Mouse (Mus musculus): ENCODE data around the gene Sp7. TPM values are rescaled to one million over a fixed set of nuclear protein-coding genes. Genes with fewer than 3 reads are reported as not detected.

Sp7 gene
- polyA plus RNA-seq, 1 experiment: not detected

DNA sequence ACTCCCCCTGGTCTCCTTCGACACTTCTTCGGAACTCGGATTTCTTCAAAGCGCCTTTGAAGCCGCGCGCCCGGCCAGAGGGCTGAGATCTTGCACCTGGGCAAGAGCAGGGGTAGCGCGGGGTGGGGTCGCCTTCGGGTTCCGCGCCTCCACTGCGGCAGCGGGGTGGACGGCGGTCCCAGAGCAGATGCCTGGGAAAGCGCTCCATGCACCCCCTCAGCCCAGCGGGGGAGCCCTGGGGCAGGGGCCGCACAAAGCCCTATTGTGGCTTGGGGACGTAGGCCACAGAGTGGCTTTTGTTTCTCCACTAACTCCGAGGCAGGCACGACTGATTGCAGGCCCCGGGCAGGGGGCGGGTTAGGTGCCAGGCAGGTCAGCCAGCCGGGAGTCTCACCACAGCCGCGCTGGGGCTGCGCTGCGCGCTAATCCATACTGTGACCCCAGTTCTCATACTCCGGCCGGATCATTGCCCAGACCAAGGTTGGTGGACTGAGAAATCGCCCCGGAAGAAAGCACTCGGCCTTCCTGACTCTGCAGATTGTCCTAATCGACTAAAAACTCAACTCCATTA lies 11.0 kb downstream of the Sp7 start:
- no peak for TF ChIP-seq CTCF (IDR thresholded peaks at IDR 0.05; ENCODE audit: extremely low read depth, insufficient read length, insufficient replicate concordance, low read depth, low read length)
- TF ChIP-seq POLR2A (IDR thresholded peaks at IDR 0.05; ENCODE audit: low read depth, low read length): no peak
- H3K36me3 ChIP-seq (ENCODE audit: control insufficient read depth, insufficient read depth, low read length): no peaks in the 10 kb centered on the region
- H3K27ac ChIP-seq (ENCODE audit: insufficient read depth, low read depth, low read length): no peak overlapping the region
- 17% methylated on average over 38 of the region's 38 CpGs for WGBS
- peak overlapping the region; percentile 55 for H3K4me3 ChIP-seq (ENCODE audit: low read depth, low read length)
- H3K27me3 ChIP-seq (ENCODE audit: control insufficient read depth, insufficient read depth, low read length): peaks cover 34% of the 10 kb centered on the region
- H3K4me1 ChIP-seq (ENCODE audit: control insufficient read depth, insufficient read depth, insufficient read length, low read length): peaks cover 9% of the 10 kb centered on the region; the same call in 1 of the 2 replicates

DNA sequence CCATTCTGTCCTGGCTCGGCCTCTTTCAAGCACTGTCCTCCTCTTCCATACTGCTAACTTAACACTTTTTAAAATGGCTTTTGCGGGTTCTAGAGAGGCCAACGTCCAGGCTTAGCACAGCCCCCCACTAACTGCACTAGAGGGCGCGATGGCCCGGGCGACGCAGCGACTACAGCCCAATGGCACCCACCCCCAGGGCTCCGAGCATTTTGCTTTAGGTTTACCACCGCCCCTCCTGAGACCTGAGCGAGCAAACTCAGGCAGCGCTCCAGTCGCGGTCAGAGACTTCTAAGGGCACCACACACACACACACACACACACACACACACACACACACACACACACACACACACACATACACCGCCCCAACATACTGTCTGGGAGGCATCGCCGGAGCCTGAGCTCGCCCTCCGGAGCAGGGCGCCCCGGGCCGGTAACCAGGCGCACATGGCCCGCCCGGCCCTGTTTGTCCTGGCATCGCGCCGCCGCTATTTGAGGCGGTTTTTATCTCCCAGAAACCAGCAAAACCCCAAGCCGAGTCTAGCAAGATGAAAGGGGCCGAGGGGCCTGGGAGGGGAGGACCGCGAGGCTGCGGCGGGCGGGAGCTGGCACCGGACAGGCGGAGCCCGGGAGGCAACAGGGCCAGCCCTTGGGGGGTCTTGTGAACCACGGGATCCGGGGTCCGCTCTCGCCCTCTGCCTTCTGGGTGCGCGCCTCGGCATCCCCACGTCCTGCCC lies 11.7 kb downstream of the Sp7 start:
- Histone ChIP-seq H3K4me1 (ENCODE audit: control insufficient read depth, insufficient read depth, insufficient read length, low read length) (peaks cover 9% of the 10 kb centered on the region; the same call in 1 of the 2 replicates), H3K27me3 (ENCODE audit: control insufficient read depth, insufficient read depth, low read length) (peaks cover 34% of the 10 kb centered on the region), H3K4me3 (ENCODE audit: low read depth, low read length) (peak overlapping the region; percentile 55), H3K27ac (ENCODE audit: insufficient read depth, low read depth, low read length) (no peak overlapping the region), H3K36me3 (ENCODE audit: control insufficient read depth, insufficient read depth, low read length) (no peaks in the 10 kb centered on the region)
- WGBS: under 1% methylated on average over 49 of the region's 49 CpGs
- TF ChIP-seq POLR2A (IDR thresholded peaks at IDR 0.05; ENCODE audit: low read depth, low read length) (no peak), CTCF (IDR thresholded peaks at IDR 0.05; ENCODE audit: extremely low read depth, insufficient read length, insufficient replicate concordance, low read depth, low read length) (no peak)

DNA sequence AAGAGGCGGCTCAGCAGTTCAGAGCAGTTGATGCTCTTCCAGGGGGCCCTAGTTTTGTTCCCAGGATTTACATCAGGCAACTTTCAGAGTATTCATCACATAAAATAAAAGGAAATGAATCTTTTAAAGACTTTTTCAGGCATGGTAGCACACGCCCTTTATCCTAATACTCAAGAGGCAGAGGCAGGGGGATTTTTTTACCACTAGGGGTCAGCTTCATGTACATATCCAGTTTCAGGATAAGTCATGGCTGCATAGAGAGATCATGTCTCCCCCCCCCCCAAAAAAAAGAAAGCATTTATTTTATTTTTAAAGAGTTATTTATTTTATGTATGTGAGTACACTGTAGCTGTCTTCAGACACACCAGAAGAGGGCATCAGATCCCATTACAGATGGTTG lies 13.0 kb downstream of the Sp7 start:
- TF ChIP-seq POLR2A (IDR thresholded peaks at IDR 0.05; ENCODE audit: low read depth, low read length) (no peak), CTCF (IDR thresholded peaks at IDR 0.05; ENCODE audit: extremely low read depth, insufficient read length, insufficient replicate concordance, low read depth, low read length) (no peak)
- H3K4me1 ChIP-seq (ENCODE audit: control insufficient read depth, insufficient read depth, insufficient read length, low read length): peaks cover 11% of the 10 kb centered on the region
- no peak overlapping the region for H3K4me3 ChIP-seq (ENCODE audit: low read depth, low read length)
- WGBS: 88% methylated on average over 2 of the region's 2 CpGs
- H3K27me3 ChIP-seq (ENCODE audit: control insufficient read depth, insufficient read depth, low read length): peaks cover 34% of the 10 kb centered on the region
- no peak overlapping the region for H3K27ac ChIP-seq (ENCODE audit: insufficient read depth, low read depth, low read length)
- H3K36me3 ChIP-seq (ENCODE audit: control insufficient read depth, insufficient read depth, low read length): no peaks in the 10 kb centered on the region

GRCm38 (mm10) chr15:102352177-102352576 lies 14.8 kb downstream of the Sp7 start:
- Histone ChIP-seq H3K27me3 (ENCODE audit: control insufficient read depth, insufficient read depth, low read length) (peaks cover 28% of the 10 kb centered on the region), H3K36me3 (ENCODE audit: control insufficient read depth, insufficient read depth, low read length) (no peaks in the 10 kb centered on the region), H3K4me1 (ENCODE audit: control insufficient read depth, insufficient read depth, insufficient read length, low read length) (peaks cover 11% of the 10 kb centered on the region), H3K4me3 (ENCODE audit: low read depth, low read length) (no peak overlapping the region), H3K27ac (ENCODE audit: insufficient read depth, low read depth, low read length) (no peak overlapping the region)
- TF ChIP-seq CTCF (IDR thresholded peaks at IDR 0.05; ENCODE audit: extremely low read depth, insufficient read length, insufficient replicate concordance, low read depth, low read length) (peak; percentile 12; the same call in 1 of the 2 replicates), POLR2A (IDR thresholded peaks at IDR 0.05; ENCODE audit: low read depth, low read length) (no peak)
- WGBS: 61% methylated on average over 2 of the region's 2 CpGs

DNA sequence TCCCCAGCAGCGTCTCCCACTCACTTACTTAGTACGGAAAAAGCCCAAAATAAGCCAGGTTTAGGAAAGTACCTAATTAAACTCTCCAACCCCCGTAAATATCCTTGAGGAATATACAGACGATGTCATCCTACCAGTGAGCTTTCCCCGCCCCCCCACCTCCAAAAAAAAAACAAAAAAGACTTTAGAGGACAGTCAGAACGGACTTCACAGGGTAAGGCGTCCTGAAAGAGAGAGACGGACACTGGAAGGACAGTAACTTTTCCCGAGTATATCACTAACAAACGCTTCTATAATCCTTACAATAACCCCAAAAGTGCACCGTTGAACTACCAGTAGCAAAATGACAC lies 16.1 kb downstream of the Sp7 start:
- WGBS: 4% methylated on average over 11 of the region's 11 CpGs
- H3K36me3 ChIP-seq (ENCODE audit: control insufficient read depth, insufficient read depth, low read length): no peaks in the 10 kb centered on the region
- TF ChIP-seq POLR2A (IDR thresholded peaks at IDR 0.05; ENCODE audit: low read depth, low read length) (no peak), CTCF (IDR thresholded peaks at IDR 0.05; ENCODE audit: extremely low read depth, insufficient read length, insufficient replicate concordance, low read depth, low read length) (no peak)
- H3K27ac ChIP-seq (ENCODE audit: insufficient read depth, low read depth, low read length): no peak overlapping the region
- peaks cover 16% of the 10 kb centered on the region for H3K27me3 ChIP-seq (ENCODE audit: control insufficient read depth, insufficient read depth, low read length)
- peak overlapping the region; percentile 76 for H3K4me3 ChIP-seq (ENCODE audit: low read depth, low read length)
- peaks cover 11% of the 10 kb centered on the region for H3K4me1 ChIP-seq (ENCODE audit: control insufficient read depth, insufficient read depth, insufficient read length, low read length)

GRCm38 (mm10) chr15:102350138-102350941 lies 16.6 kb downstream of the Sp7 start, which contains the start of gene Aaas:
Gene Aaas, minus strand, starts transcription at chr15:102350771.
- peak within 1 kb of the TSS; percentile 2; the same call in 1 of the 2 replicates for H3K27ac ChIP-seq (ENCODE audit: insufficient read depth, low read depth, low read length)
- WGBS: under 1% methylated on average over 56 of the region's 56 CpGs
- peak within 1 kb of the TSS; percentile 76 for H3K4me3 ChIP-seq (ENCODE audit: low read depth, low read length)
- TF ChIP-seq CTCF (IDR thresholded peaks at IDR 0.05; ENCODE audit: extremely low read depth, insufficient read length, insufficient replicate concordance, low read depth, low read length) (peak; percentile 86), POLR2A (IDR thresholded peaks at IDR 0.05; ENCODE audit: low read depth, low read length) (no peak; the same call in 1 of the 2 replicates)
- peaks cover 11% of the 10 kb centered on the region; the same call in 1 of the 2 replicates for H3K27me3 ChIP-seq (ENCODE audit: control insufficient read depth, insufficient read depth, low read length)
- H3K4me1 ChIP-seq (ENCODE audit: control insufficient read depth, insufficient read depth, insufficient read length, low read length): peaks cover 5% of the 10 kb centered on the region; the same call in 1 of the 2 replicates
- no peaks in the 10 kb centered on the region; the same call in 1 of the 2 replicates for H3K36me3 ChIP-seq (ENCODE audit: control insufficient read depth, insufficient read depth, low read length)

Measured in small intestine, adult 2 months (tissue).